Mouse (Mus musculus): ENCODE results near the gene Derl2. TPM values are rescaled to one million over a fixed set of nuclear protein-coding genes. Genes with fewer than 3 reads are reported as not detected.

Gene Derl2
- 10 to 100 TPM; 34.5 to 38.4 TPM for total RNA-seq (2023)

DNA sequence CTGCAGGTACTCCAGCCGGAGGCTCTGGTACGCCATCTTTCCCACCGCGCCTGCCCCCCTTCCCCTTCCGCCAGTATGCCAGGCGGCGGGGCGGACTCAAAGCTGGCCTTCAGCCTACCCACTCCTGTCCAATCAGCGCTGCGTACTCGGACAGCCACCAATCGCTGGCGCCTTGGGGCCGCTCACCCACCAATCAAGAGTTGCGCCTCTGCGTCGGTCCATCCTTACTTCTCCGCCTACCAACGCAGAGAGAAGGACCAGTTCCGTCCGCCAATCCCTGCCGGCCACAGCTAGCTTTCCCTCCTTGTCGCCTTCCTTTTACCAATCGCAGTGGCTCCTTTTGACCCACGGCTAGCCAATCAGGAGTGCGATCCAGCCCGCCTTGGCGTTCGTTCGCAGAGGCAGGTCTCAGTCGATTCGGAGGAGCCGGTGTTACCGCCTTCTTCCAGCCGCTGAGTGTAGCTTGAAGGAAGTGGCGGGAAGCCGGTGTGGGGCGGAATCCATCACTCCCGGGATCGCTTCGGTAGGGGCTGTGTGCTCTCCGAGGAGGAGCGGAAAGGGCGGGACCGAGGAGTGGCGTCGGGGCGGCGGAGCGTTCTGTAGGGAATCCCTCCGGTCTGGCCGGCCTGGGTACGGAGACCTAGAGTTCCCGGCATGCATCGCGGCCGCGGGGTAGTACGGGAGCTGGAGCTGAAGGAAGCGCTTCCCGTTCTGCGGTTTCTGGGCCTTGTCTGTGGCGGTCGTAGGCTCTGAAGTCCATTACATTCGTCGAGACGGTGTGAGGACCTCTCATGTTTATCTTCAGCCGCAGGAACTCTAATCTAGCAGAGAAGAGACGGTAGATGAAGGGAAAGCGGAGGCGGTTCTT, at the start of gene Derl2, which contains the start of gene Mis12:
Gene Derl2, minus strand, starts transcription at position 641 of the 868 bp plus-strand sequence.
Gene Mis12, plus strand, starts transcription at position 411 of the 868 bp plus-strand sequence.

DNA sequence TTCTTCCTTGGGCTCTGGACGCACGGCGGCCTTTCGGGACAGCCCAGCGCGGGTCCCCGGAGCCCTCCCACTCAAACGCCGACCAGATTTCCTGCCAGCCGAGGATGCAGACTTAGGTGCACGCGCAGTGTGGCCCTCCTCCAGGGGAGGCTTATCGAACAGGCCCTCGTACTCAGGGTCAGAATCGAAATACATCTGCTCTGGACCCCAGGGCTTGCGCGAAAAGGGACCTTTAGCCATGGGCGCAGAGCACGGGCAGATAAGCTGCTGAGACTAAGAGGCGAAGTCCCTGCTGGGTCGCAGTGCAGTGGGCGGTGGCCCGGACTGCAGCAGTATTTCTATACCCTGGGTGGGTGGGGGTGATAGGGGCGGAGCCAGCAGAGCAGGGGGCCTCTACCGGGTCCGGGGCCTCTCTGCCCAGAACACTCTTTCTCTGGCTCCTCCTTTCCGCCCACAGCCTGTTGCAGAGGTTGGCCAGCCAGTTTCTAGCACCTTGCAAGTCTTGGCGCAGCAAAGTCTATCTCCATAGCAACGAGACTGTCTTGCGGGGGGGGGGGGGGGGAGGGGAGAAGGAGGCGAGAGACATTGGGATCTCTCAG, 13.6 kb upstream of the Derl2 start, which contains the start of gene 6330403K07Rik:
Gene 6330403K07Rik, minus strand, starts transcription at position 351 of the 599 bp plus-strand sequence.

DNA sequence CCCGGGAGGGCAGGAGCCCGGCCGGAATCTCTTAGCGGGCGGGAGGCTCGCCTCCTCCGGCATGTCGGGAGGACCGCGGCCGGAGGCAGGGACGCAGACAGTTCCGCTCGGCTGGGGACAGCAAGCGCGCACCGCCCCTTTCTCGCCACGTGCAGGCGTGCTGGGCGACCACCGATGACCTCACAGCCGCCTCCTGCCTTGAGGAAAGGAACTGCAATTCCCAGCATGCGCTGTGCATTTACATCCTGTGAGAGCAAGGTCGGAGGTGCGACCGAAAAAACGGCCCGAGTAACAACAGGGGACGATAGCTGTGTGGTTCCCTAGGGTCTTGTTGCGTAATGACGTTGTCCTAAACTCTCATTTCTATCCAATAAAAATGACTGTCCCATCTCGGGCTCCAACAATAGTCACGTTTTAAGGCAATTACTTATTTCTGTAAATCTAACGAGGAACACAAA, 15.3 kb downstream of the Derl2 start, which contains the start of gene Dhx33:
Gene Dhx33, minus strand, starts transcription at position 122 of the 458 bp plus-strand sequence.

DNA sequence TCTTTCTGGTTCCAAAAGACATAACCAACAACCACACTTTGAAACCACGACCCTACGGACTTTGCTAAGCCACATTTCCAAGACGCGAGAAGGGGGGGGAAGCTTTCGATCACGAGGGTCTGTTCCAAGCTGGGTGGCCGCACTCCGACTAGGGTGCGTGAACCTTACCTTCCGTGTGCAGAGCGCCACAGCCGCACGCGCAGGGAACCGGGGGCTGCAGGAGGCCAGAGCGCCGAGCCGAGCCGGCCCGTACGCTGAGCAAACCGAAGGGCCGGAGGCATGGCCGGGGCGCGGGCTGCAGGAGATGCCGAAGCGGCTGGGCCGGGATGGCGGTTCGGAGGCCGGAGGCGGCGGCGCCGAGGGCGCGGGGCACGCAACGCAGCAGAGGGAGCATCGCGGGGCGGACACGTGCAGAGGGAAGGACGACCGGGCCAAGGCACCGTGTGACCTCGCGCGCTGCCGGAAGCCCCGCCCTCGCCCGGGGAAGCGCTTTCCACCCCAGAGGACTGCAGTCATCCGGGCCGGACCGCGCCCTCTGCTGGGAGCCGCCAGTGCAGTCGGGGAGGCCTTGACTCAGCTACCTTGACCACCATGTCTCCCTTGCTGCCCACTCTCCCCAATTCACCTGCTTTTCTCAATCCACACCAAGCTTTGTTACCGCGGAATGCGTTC, 36.9 kb downstream of the Derl2 start, which contains the start of gene C1qbp:
Gene C1qbp, minus strand, starts transcription at position 470 of the 672 bp plus-strand sequence.

GRCm38 (mm10) chr11:70969821-70970559, 49.7 kb downstream of the Derl2 start, which contains the start of the genes Nup88 and Rpain:
Nup88 (minus strand) TSS chr11:70969973.
Rpain (plus strand) TSS chr11:70970213.

Other genes starting within 250 kb of the Derl2 start
- not detected for gene Scimp, start 207.3 kb downstream of the Derl2 start, total RNA-seq (2023)
- gene Rabep1, start 175.1 kb downstream of the Derl2 start, total RNA-seq (2023): 10 to 100 TPM; 37.8 to 41.6 TPM
- gene Nup88, start 49.9 kb downstream of the Derl2 start, total RNA-seq (2023): 10 to 100 TPM; 91.2 to 98.1 TPM
- gene Rpain, start 49.6 kb downstream of the Derl2 start, total RNA-seq (2023): 10 to 100 TPM; 49.0 to 50.9 TPM
- 100 to 1,000 TPM in 1 of 2 experiments, 10 to 100 TPM in 1; 92.8 to 110 TPM for gene C1qbp, start 36.8 kb downstream of the Derl2 start, total RNA-seq (2023)
- gene Dhx33, start 15.4 kb downstream of the Derl2 start, total RNA-seq (2023): 10 to 100 TPM; 29.8 to 33.7 TPM
- gene Mis12, start 230 bp downstream of the Derl2 start, total RNA-seq (2023): 10 to 100 TPM; 13.4 to 17.3 TPM
- gene 6330403K07Rik, start 13.7 kb upstream of the Derl2 start, total RNA-seq (2023): under 1 TPM; 0.39 to 0.61 TPM
- 1 to 10 TPM; 4.2 to 4.6 TPM for gene Nlrp1a, start 124.9 kb upstream of the Derl2 start, total RNA-seq (2023)
- 1 to 10 TPM; 1.6 to 1.8 TPM for gene Nlrp1b, start 210.9 kb upstream of the Derl2 start, total RNA-seq (2023)